Mouse (Mus musculus) hindbrain, embryonic 14.5 days (tissue): ENCODE measurements around the gene Slc16a1. TPM values are rescaled to one million over a fixed set of nuclear protein-coding genes. Genes with fewer than 3 reads are reported as not detected.

ENCODE experiments used
- ATAC-seq: fragments of 200-750 bp; cut with Nextera tagmentation; 2 replicates; pipeline ENCODE4 v1.8.0; 2017; ENCODE audit warnings: moderate number of reproducible peaks, mild to moderate bottlenecking, moderate TSS enrichment, moderate library complexity; ENCODE audit not compliant: low FRiP score
- DNase-seq: peaks from one replicate; pipeline ENCODE4 v3.0.0-alpha.2; 2015; ENCODE audit warnings: low spot score
- H3K27ac ChIP-seq: fragments of 300-500 bp; sonication (generic); 2 replicates; pipeline ENCODE4 v1.5.1; 2014; ENCODE audit warnings: mild to moderate bottlenecking, moderate library complexity
- H3K27me3 ChIP-seq: fragments of 300-500 bp; sonication (generic); 2 replicates; pipeline ENCODE4 v1.6.1; 2014; ENCODE audit warnings: mild to moderate bottlenecking, low read length, mixed read lengths; ENCODE audit not compliant: control insufficient read depth, insufficient read depth
- H3K36me3 ChIP-seq: fragments of 300-500 bp; sonication (generic); replicated peaks from 2 replicates; pipeline ENCODE4 v1.6.1; 2014; ENCODE audit not compliant: control insufficient read depth, insufficient read depth
- H3K4me1 ChIP-seq: fragments of 300-500 bp; sonication (generic); replicated peaks from 2 replicates; pipeline ENCODE4 v1.6.1; 2014; ENCODE audit warnings: antibody characterized with exemption, low read length, mixed read lengths; ENCODE audit not compliant: control insufficient read depth, insufficient read depth
- H3K4me2 ChIP-seq: fragments of 300-500 bp; sonication (generic); replicated peaks from 2 replicates; pipeline ENCODE4 v1.6.1; 2014; ENCODE audit warnings: mild to moderate bottlenecking, moderate library complexity
- H3K4me3 ChIP-seq: fragments of 300-500 bp; sonication (generic); replicated peaks from 2 replicates; pipeline ENCODE4 v1.5.1; 2014; ENCODE audit warnings: mild to moderate bottlenecking, low read length
- H3K9ac ChIP-seq: fragments of 300-500 bp; sonication (generic); 2 replicates; pipeline ENCODE4 v1.6.1; 2014
- H3K9me3 ChIP-seq: fragments of 300-500 bp; sonication (generic); 2 replicates; pipeline ENCODE4 v1.6.1; 2016; ENCODE audit warnings: low read length; ENCODE audit not compliant: control insufficient read depth
- WGBS: fragments of 180-500 bp; shearing (Covaris S2); extraction: QIAGEN DNeasy Blood & Tissue Kit; methylation state at CpG from one replicate; pipeline ENCODE4 v1.1.7; 2014; 5-methylcytosine and 5-hydroxymethylcytosine counted together
- polyA plus RNA-seq: library from polyadenylated mRNA; unstranded; fragments of >200 nt; fragmentation: Nextera tagmentation; extraction: Ambion mirVana; gene quantifications from 2 replicates; pipeline ENCODE4 v1.2.1, GENCODE M21; 2014

Gene Slc16a1
- 10.0 and 12.3 TPM in 2 replicates for polyA plus RNA-seq

DNA sequence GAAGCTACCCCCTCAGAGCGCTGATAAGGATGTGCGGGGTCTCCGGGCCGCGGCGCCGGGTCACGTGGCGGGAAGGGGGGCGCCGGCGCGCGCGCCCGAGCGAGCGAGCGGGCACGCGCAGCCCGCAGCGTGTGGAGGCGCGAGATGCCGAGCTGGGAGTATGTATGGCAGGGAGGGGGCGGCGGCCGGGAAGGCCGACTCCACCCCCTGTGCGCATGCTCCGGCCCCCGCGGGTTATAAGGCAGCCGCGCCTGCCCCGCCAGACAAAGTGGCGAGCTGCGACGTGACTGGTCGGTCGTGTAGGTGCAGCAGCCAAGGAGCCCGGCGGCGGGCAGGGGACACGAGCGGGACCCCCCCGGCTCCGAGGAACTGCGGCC, at the start of gene Slc16a1:
TSS of gene Slc16a1 (plus strand) at position 266 of the 377 bp plus-strand sequence.
- peak within 1 kb of the TSS; percentile 95 for H3K4me2 ChIP-seq
- ATAC-seq (peak; percentile 99), DNase-seq (peak; percentile 85)
- no peaks in the 10 kb centered on the region for H3K36me3 ChIP-seq
- H3K27ac ChIP-seq = peak within 1 kb of the TSS; percentile 15
- under 1% methylated on average over 44 of the region's 50 CpGs for WGBS
- peaks cover 8% of the 10 kb centered on the region; the same call in 1 of the 2 replicates for H3K4me1 ChIP-seq
- H3K9ac ChIP-seq = peak within 1 kb of the TSS; percentile 82
- no peaks in the 10 kb centered on the region for H3K27me3 ChIP-seq
- no peaks in the 10 kb centered on the region for H3K9me3 ChIP-seq
- H3K4me3 ChIP-seq = peak within 1 kb of the TSS; percentile 92

DNA sequence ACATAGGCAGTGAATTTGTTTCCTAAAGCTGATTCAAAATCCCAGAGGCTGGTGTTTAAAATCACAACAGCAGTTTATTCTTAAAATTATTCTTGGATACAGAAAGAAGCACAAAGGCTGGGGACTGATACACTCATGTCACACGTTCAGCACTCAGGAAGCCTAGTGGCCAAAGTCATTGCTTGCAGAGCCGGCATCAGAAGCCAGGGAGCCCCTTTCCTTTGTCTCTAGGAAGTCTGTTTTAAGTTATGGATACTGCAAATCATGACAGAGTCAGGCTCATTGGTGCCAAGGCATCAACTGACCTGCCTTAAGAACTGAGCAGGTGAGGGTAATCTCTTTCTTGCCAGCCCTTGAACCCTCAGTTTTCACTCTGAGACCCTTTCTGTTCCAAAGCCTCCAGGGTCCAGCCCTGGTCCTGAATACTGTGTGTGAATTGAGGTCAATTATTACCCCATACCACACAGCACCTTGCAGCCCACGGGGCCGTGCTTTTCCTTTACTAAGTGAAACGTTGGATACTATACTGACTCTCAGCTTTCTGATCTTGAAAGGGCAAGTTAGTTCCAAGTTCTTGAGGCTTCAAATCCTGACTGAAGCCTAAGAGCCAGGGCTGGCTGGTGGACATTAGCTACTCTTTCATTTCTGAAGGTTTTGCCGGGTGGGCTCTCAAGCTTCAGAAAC, 41.9 kb upstream of the Slc16a1 start:
- no peaks in the 10 kb centered on the region for H3K9me3 ChIP-seq
- no peaks in the 10 kb centered on the region for H3K36me3 ChIP-seq
- no peaks in the 10 kb centered on the region for H3K27me3 ChIP-seq
- H3K4me3 ChIP-seq = no peak overlapping the region
- H3K9ac ChIP-seq = no peak overlapping the region
- H3K4me2 ChIP-seq = 0 out of 2 replicates have a peak overlapping the region, but pooled peaks have one; percentile 3
- WGBS = 59% methylated on average over 6 of the region's 6 CpGs
- peak overlapping the region; percentile 45; the same call in 1 of the 2 replicates for H3K27ac ChIP-seq
- 0 out of 2 replicates have a peak, but pooled peaks cover 3% of the 10 kb centered on the region for H3K4me1 ChIP-seq
- DNase-seq (no peak), ATAC-seq (no peak)

- Histone ChIP-seq H3K36me3 (no peaks in the 10 kb centered on the region), H3K4me1 (0 out of 2 replicates have a peak, but pooled peaks cover 3% of the 10 kb centered on the region), H3K27me3 (no peaks in the 10 kb centered on the region), H3K9ac (no peak overlapping the region), H3K4me3 (no peak overlapping the region), H3K4me2 (0 out of 2 replicates have a peak overlapping the region, but pooled peaks have one; percentile 3), H3K27ac (peak overlapping the region; percentile 45; the same call in 1 of the 2 replicates), H3K9me3 (no peaks in the 10 kb centered on the region)
- peak; percentile 72 for DNase-seq
- WGBS = 50% methylated on average over 10 of the region's 10 CpGs
- ATAC-seq = peak; percentile 59; the same call in 1 of the 2 replicates
These were observed 41.2 kb upstream of the Slc16a1 start for GRCm38 (mm10) chr3:104597135-104597764.

DNA sequence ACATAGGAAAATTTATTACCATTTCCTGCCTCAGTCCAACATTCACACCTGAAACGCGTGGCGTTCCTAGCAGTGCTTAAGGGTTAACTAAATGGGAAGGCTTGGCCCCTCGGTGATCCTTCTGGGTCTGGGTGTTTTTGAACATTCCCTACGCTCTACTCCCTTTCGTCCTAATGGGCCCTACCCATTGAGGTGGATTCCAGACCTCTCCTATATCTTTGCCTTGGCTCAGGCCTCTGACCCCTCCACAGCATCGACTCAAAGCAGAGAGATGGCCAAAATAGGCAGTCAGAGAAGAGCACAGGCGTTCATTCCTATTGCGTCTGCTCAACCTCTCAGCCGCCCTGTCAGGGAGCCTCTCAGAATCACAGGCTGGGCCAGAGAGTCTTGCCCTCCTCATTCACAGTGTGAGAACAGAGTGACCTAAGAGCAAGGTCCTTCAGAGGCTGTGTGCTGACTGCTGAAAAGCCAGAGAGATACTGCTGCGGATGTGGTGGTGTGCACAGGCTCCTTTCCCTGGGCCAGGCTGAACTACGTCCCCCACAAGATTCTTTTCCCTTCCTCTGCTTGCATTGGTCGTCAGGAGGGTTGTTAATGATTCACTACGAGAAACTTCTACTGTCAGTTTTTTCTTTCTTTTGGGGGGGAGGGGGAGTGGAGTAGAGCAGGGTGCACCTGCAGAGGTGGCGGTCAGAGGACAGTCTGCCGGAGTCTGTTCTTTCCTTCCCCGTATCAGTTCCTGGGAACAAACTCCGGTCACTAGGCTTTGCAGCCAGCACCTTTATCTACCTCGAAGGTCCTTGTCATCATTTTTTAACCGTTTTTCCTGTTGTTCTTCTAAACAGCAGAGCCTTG, 38.9 kb upstream of the Slc16a1 start:
- 0 out of 2 replicates have a peak, but pooled peaks cover 3% of the 10 kb centered on the region for H3K4me1 ChIP-seq
- H3K4me3 ChIP-seq = no peak overlapping the region
- H3K4me2 ChIP-seq = no peak overlapping the region
- WGBS = 66% methylated on average over 20 of the region's 20 CpGs
- no peak overlapping the region for H3K9ac ChIP-seq
- no peak for ATAC-seq
- H3K27me3 ChIP-seq = no peaks in the 10 kb centered on the region
- H3K9me3 ChIP-seq = no peaks in the 10 kb centered on the region
- no peak overlapping the region for H3K27ac ChIP-seq
- no peak for DNase-seq
- no peaks in the 10 kb centered on the region for H3K36me3 ChIP-seq

DNA sequence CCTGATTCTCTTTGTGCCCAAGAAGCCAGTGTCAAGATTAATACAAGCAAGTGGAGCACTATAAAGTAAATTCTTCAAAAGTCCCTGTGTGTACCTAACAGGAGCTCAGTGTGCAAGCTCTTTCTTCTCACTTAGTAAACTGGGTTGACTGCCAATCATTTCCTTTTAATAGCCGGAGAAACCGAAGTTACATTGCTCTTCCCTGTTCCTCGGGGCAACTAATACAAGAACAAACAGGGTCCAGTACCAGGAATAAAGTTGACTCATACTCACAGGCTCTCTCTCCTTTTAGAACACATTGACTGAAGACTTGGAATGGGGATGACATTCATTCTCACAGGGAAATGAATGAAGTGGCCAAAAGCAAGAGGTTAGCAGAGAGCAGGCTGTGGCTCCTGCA, 37.8 kb upstream of the Slc16a1 start:
- no peaks in the 10 kb centered on the region for H3K36me3 ChIP-seq
- 0 out of 2 replicates have a peak, but pooled peaks cover 3% of the 10 kb centered on the region for H3K4me1 ChIP-seq
- WGBS = 78% methylated on average over 3 of the region's 3 CpGs
- H3K4me2 ChIP-seq = no peak overlapping the region
- H3K9me3 ChIP-seq = no peaks in the 10 kb centered on the region
- H3K27me3 ChIP-seq = no peaks in the 10 kb centered on the region
- H3K9ac ChIP-seq = no peak overlapping the region
- DNase-seq (no peak), ATAC-seq (no peak)
- H3K27ac ChIP-seq = no peak overlapping the region
- H3K4me3 ChIP-seq = no peak overlapping the region

GRCm38 (mm10) chr3:104601680-104602079, 36.8 kb upstream of the Slc16a1 start:
- Histone ChIP-seq H3K36me3 (no peaks in the 10 kb centered on the region), H3K4me3 (no peak overlapping the region), H3K9ac (no peak overlapping the region), H3K27me3 (no peaks in the 10 kb centered on the region), H3K9me3 (no peaks in the 10 kb centered on the region), H3K27ac (no peak overlapping the region), H3K4me2 (no peak overlapping the region), H3K4me1 (0 out of 2 replicates have a peak, but pooled peaks cover 2% of the 10 kb centered on the region)
- WGBS = 88% methylated on average over 4 of the region's 4 CpGs
- no peak for ATAC-seq
- DNase-seq = no peak

DNA sequence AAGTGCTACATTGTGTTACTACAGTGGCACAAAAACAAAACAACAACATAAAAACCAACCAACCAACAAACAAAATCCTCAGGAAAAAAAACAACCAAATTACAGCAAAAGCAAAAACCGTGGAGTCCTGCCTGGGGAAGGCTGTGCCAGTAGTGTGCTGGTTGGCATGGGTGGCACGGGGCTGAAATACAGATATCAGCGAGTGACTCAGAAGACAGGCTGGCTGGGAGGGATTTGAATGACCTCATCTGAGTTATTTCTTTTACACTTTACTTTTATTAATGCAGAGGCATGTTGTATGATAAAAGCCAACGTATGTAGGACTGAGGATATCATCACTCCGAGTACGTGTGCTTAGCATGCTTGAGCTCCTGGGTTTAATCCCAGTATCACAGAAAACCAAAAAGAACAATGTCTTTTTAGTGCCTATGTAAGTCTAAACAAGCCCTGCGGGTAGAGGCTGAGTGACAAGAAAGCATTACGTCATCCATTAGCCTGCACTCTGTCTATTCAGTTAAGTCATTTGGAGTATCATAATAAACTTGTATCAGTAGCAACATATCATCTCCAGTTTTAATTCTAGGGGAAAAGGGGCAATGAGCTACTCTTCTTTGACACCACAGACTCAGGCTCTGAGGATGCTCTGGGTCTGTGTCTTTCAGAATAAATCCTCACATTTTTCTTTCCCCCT, 28.6 kb upstream of the Slc16a1 start:
- Histone ChIP-seq H3K36me3 (no peaks in the 10 kb centered on the region), H3K9ac (no peak overlapping the region), H3K4me2 (no peak overlapping the region), H3K4me3 (no peak overlapping the region), H3K9me3 (no peaks in the 10 kb centered on the region), H3K27ac (no peak overlapping the region), H3K4me1 (no peaks in the 10 kb centered on the region), H3K27me3 (no peaks in the 10 kb centered on the region)
- no peak for ATAC-seq
- 87% methylated on average over 8 of the region's 8 CpGs for WGBS
- no peak for DNase-seq

- Histone ChIP-seq H3K4me1 (no peaks in the 10 kb centered on the region), H3K27me3 (no peaks in the 10 kb centered on the region), H3K4me3 (no peak overlapping the region), H3K27ac (no peak overlapping the region), H3K36me3 (no peaks in the 10 kb centered on the region), H3K9me3 (no peaks in the 10 kb centered on the region), H3K4me2 (no peak overlapping the region), H3K9ac (no peak overlapping the region)
- ATAC-seq (no peak), DNase-seq (no peak)
- 80% methylated on average over 6 of the region's 6 CpGs for whole genome bisulfite sequencing
These were observed 27.8 kb upstream of the Slc16a1 start for GRCm38 (mm10) chr3:104610453-104611230.
